Mouse (Mus musculus): ENCODE measurements around the gene Rec8. TPM values are rescaled to one million over a fixed set of nuclear protein-coding genes. Genes with fewer than 3 reads are reported as not detected.

The Rec8 gene
- total RNA-seq (2021) = not detected
- long read RNA-seq, experiment 1 = 0 reads
- long read RNA-seq, experiment 2 = 0 reads

DNA sequence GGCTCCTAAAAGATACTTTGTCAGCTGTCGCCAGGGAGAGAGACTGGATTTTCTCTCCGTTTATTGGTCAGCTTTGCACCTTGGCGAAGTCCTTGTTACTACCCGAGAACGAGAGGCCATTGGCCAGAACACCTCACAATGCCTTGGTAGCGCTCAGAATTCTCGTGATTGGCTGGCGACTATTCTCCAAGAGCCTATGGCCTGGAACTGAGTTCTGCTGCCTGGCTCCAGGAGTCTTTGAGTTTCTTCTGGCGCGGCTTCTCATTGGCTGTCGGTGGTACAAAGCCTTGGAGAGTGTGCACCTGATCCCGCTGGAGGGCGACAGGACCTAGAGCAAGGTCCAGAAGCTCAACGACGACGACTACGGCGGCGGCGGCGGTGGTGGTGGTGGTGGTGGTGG is at the start of gene Rec8:
Gene Rec8, plus strand, starts transcription at position 216 of the 400 bp plus-strand sequence.
- no peak for DNase-seq (ENCODE audit: low spot score)

DNA sequence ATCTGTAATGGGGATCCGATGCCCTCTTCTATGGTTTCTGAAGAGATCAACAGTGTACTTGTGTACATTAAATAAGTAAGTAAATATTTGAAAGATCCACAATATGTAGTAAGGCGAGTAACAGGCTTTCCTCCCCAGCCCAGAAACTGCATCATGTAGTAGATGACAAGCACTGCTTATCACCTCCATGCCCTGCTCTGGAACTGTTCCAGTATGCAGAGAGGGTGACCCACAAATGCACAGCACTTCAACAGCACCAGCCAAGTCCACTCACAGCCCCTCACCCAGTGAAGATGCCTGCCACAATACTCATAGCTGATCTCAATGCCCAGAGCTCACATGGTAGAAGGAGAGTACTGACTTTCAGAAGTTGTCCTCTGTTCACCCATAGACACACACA is 47.2 kb upstream of the Rec8 start:
- DNase-seq (ENCODE audit: low spot score) = no peak

DNA sequence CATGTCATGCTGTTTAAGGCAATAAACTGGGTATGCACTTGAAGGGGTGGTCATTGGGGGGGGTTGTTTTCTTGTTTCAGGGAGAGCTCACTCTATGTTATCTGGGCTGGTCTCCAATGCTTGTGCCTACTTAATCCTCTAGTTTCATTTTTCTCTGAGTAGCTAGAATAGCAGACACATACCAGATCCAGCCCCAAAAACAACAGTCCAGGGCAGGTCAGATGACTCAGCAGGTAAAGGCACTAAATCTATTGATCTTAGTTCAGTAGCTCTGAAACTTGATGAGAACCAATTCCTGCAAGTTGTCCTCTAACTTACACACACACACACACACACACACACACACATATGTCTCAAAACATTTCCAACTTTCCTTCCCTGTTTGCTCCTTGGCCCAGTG is 46.1 kb upstream of the Rec8 start:
- DNase-seq (ENCODE audit: low spot score) = no peak

GRCm38 (mm10) chr14:55575302-55575701 is 42.5 kb upstream of the Rec8 start, which contains the start of gene Fitm1:
Fitm1 (plus strand) TSS chr14:55575617.
- DNase-seq (ENCODE audit: low spot score) = peak; percentile 75

GRCm38 (mm10) chr14:55575711-55576110 is 42.1 kb upstream of the Rec8 start:
- peak; percentile 50 for DNase-seq (ENCODE audit: low spot score)

DNA sequence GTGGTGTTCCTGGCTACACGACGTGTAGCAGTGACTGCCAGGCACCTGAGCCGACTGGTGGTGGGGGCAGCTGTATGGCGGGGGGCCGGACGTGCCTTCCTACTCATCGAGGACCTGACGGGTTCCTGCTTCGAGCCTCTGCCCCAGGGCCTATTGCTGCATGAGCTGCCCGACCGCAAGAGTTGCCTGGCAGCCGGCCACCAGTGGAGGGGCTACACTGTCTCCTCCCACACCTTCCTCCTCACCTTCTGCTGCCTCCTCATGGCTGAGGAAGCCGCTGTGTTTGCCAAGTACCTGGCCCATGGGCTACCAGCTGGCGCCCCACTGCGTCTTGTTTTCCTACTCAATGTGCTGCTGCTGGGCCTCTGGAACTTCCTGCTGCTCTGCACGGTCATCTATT is 41.5 kb upstream of the Rec8 start:
- DNase-seq (ENCODE audit: low spot score) = peak; percentile 35

- peak; percentile 76 for DNase-seq (ENCODE audit: low spot score)
Observed at GRCm38 (mm10) chr14:55577871-55578667, 39.8 kb upstream of the Rec8 start, which contains the start of gene Psme1. Psme1 (plus strand) TSS chr14:55578123.

- DNase-seq (ENCODE audit: low spot score) = peak; percentile 68
Observed at GRCm38 (mm10) chr14:55578668-55579269, 39.1 kb upstream of the Rec8 start.

DNA sequence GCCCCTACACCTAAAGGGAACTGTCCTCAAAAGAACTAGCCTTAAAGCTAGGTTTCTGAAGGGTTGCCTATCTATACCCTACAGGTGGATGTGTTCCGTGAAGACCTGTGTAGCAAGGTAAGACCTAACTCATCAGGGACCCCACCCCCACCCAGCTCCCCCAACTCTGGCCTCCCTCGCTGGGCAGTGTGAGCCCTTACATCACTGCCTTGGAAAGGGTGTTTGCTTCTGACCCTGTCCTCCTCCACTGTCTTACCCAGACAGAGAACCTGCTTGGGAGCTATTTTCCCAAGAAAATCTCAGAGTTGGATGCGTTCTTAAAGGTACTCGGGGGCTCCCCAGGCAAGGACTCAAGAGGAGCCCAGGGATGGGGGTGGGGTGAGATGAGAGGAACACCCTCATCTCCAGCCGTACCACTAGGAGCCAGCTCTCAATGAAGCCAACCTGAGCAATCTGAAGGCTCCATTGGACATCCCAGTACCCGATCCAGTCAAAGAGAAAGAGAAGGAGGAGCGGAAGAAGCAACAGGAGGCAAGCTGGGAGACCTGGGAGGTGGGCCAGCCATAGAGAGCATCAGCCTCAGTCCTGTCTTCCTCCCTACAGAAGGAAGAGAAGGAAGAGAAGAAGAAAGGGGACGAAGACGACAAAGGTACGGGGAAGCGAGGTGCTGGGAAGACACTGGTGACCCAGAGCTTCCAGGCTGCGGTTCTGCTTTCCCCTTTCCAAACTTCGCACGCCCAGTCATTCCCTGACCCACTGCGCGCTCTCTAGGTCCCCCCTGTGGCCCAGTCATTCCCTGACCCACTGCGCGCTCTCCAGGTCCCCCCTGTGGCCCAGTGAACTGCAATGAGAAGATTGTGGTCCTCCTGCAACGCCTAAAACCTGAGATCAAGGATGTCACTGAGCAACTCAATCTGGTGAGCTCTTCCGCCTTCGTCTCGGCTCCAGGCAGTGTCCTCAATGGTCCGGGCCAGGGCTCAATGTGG is 38.0 kb upstream of the Rec8 start:
- no peak for DNase-seq (ENCODE audit: low spot score)

- no peak for DNase-seq (ENCODE audit: low spot score)
Observed at GRCm38 (mm10) chr14:55580731-55581130, 37.1 kb upstream of the Rec8 start.

GRCm38 (mm10) chr14:55581981-55582681 is 35.7 kb upstream of the Rec8 start:
- no peak for DNase-seq (ENCODE audit: low spot score)

DNA sequence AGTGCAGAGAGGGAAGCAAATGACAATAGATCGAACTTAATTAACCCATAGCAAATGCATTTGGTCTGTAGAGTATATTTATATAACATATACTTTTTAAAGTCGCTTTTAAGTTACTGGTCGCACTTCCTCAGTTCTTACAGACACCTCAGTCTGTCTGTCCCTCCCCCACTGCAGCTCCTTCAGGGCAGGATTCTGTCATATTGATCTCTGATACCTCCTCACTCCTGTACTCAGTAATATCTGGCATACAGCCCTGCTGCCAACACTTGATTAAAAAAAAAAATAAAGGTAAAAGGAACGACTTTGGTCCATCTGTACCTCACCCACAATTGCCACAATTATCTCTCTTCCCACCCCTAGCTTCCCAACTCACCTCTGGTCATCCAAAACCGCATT is 33.5 kb upstream of the Rec8 start:
- no peak for DNase-seq (ENCODE audit: low spot score)

GRCm38 (mm10) chr14:55584702-55585565 is 32.9 kb upstream of the Rec8 start, which contains the start of gene Emc9:
Emc9 (minus strand) TSS chr14:55585302.
- DNase-seq (ENCODE audit: low spot score) = peak; percentile 87

- DNase-seq (ENCODE audit: low spot score) = no peak
Observed at GRCm38 (mm10) chr14:55585566-55585960, 32.3 kb upstream of the Rec8 start.

DNA sequence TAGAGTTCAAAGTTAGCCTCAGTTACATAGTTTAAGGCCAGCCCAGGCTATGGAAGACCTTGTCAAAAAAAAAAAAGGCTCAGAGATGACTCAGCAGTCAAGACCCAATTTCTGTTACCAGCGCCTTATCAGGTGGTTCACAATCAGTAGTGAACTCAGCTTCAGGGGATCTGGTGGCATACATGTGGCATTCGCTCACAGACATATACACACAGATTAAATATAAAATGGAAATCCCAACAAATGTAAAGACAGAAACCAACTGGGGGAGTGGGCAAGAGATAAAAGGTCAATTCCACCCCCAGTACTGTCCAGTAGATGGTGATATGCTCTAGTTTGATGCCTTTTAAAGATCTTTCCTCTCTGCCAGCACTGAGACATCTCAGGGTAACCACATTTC is 31.7 kb upstream of the Rec8 start:
- DNase-seq (ENCODE audit: low spot score) = no peak

DNA sequence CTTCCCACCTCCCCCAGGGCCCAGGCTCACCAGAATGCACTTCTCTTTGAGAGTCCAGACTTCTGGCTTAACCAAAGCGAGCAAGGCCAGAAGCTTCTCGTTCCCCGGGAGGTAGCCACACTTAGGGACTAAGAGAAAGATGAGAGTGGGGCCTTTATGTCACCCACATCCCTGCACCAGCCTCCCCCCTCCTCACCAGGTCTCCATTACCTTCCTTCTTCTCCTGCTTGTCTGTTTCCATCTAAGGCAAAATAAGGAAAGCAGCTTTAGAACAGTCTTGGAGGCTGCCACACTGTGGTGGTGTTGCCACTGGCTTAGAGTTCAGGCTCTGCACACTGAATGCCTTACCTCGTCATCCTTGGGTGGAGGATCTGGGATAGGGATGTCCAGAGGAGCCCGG is 28.6 kb upstream of the Rec8 start:
- no peak for DNase-seq (ENCODE audit: low spot score)

GRCm38 (mm10) chr14:55589771-55590448 is 27.9 kb upstream of the Rec8 start:
- DNase-seq (ENCODE audit: low spot score) = no peak

- peak; percentile 97 for DNase-seq (ENCODE audit: low spot score)
Observed at GRCm38 (mm10) chr14:55590748-55591330, 27.0 kb upstream of the Rec8 start, which contains the start of gene Psme2. Psme2 (minus strand) TSS chr14:55591113.

DNA sequence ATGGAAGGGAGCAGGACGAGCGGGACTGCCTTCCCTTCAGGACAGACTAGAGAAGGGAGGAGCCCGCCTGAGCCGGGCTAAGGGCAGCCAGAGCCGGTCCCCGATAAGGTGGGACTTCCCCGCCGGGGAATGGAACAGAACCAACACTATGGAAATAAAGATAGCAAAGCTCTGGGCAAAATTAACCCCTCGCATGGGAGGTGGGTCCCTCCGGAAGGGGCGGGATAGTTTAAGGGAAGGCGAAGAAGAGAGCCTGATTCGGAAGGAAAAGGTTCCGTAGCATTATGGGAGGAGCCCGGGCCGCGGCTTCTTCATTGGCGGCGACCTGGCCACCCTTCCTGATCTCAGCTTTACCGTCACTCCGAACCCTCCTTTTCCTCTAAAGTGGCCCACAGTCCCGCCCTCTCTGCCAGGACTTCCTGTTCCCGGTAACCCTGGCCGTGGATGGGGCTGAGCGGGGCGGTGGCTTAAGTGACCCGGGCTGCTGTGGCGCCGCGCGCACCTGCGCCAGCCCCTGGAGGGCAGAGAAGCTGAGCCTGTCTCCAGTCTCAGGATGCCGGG is 26.4 kb upstream of the Rec8 start, which contains the start of gene Rnf31:
Gene Rnf31, plus strand, starts transcription at position 378 of the 561 bp plus-strand sequence.
- DNase-seq (ENCODE audit: low spot score) = peak; percentile 96
